Mouse (Mus musculus) heart, adult 2 months (tissue): ENCODE measurements around the gene Tmem102.

ENCODE experiments used
- CTCF ChIP-seq: fragments of 200-600 bp; IDR thresholded peaks from 2 replicates; pipeline ENCODE4 v1.8.1; 2022; ENCODE audit warnings: antibody characterized with exemption, mild to moderate bottlenecking, moderate library complexity
- POLR2A ChIP-seq: fragments of 200-500 bp; IDR thresholded peaks from 2 replicates; pipeline ENCODE4 v1.6.1; 2011; ENCODE audit warnings: mild to moderate bottlenecking, low read depth, low read length, control low read depth; ENCODE audit not compliant: insufficient read depth

DNA sequence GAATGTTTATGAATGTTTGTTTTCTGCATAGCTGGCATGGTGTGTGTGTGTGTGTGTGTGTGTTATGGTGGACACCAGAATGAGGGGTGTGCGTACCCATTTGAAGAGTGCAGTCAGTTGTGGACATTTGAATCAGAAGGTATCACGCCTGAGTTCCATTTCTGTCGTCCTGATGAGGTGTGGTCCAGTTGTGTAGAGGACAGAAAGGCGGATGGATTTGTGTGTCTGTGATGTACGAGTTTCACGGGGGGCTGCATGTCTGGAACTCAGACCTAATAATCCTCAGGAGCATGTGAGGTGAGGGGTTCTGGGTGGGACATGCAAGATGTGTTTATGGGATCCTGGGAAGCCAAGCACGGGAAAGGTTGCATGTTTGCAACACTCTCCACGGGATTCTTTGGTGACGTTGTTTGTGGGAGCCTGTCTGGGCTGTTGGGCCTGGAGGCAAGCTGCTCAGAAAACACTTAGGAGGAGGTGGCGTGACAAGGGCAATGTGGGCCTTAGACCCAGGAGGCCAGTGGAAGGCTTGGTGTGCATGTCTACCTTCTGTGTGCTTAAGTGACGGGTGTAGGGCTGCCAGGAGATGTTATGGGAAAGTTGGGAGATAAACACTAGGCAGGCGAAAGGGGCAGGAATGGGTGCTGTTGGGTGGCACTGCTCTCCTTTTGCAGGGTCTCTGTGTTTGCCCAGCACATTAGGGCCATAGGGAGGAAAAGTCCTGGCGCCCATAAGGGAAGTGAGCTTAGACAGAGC is 38.4 kb downstream of the Tmem102 start:
- no peak for TF ChIP-seq POLR2A
- TF ChIP-seq CTCF: no peak
